Mouse (Mus musculus) kidney, embryonic 16.5 days (tissue): ENCODE results near the gene Igdcc3. TPM values are rescaled to one million over a fixed set of nuclear protein-coding genes. Genes with fewer than 3 reads are reported as not detected.
A peak's percentile ranks its signal among the peaks of the same experiment; 100 is the strongest.

Experiments
- ATAC-seq: fragments of 200-750 bp; cut with Nextera tagmentation; 2 replicates; pipeline ENCODE4 v1.8.0; 2017; ENCODE audit warnings: moderate TSS enrichment; ENCODE audit not compliant: low FRiP score, low TSS enrichment
- H3K27ac ChIP-seq: fragments of 300-500 bp; sonication (generic); 2 replicates; pipeline ENCODE4 v1.5.1; 2014; ENCODE audit warnings: low read length
- H3K27me3 ChIP-seq: fragments of 300-500 bp; sonication (generic); 2 replicates; pipeline ENCODE4 v1.6.1; 2014; ENCODE audit warnings: low read length, control low read depth, mixed read lengths; ENCODE audit not compliant: insufficient read depth
- H3K36me3 ChIP-seq: fragments of 300-500 bp; sonication (generic); 2 replicates; pipeline ENCODE4 v1.6.1; 2014; ENCODE audit warnings: low read length, control low read depth, mixed read lengths; ENCODE audit not compliant: insufficient read depth
- H3K4me1 ChIP-seq: fragments of 300-500 bp; sonication (generic); 2 replicates; pipeline ENCODE4 v1.6.1; 2014; ENCODE audit warnings: low read length, control low read depth, mixed read lengths; ENCODE audit not compliant: insufficient read depth
- H3K4me2 ChIP-seq: fragments of 300-500 bp; sonication (generic); replicated peaks from 2 replicates; pipeline ENCODE4 v1.6.1; 2014; ENCODE audit warnings: low read depth, low read length
- H3K4me3 ChIP-seq: fragments of 300-500 bp; sonication (generic); 2 replicates; pipeline ENCODE4 v1.5.1; 2014; ENCODE audit warnings: mild to moderate bottlenecking, low read length
- H3K9ac ChIP-seq: fragments of 300-500 bp; sonication (generic); replicated peaks from 2 replicates; pipeline ENCODE4 v1.6.1; 2014; ENCODE audit warnings: low read length
- H3K9me3 ChIP-seq: fragments of 300-500 bp; sonication (generic); 2 replicates; pipeline ENCODE4 v1.6.1; 2016; ENCODE audit warnings: low read length, control low read depth
- WGBS: fragments of 180-500 bp; shearing (Covaris S2); extraction: QIAGEN DNeasy Blood & Tissue Kit; methylation state at CpG from one replicate; pipeline ENCODE4 v1.1.7; 2014; 5-methylcytosine and 5-hydroxymethylcytosine counted together
- polyA plus RNA-seq: library from polyadenylated mRNA; unstranded; fragments of >200 nt; fragmentation: Nextera tagmentation; extraction: Ambion mirVana; gene quantifications from 2 replicates; pipeline ENCODE4 v1.2.1, GENCODE M21; 2015

Igdcc3 gene
- polyA plus RNA-seq, 1 experiment from 2014 or later, result 3.2 TPM

- no peak overlapping the region for H3K9ac ChIP-seq
- 0 out of 2 replicates have a peak, but pooled peaks cover 4% of the 10 kb centered on the region for H3K36me3 ChIP-seq
- no peak overlapping the region for H3K27ac ChIP-seq
- no peaks in the 10 kb centered on the region for H3K9me3 ChIP-seq
- H3K27me3 ChIP-seq, result peaks cover 18% of the 10 kb centered on the region
- H3K4me3 ChIP-seq, result no peak overlapping the region
- H3K4me2 ChIP-seq, result no peak overlapping the region
- peaks cover 11% of the 10 kb centered on the region; the same call in 1 of the 2 replicates for H3K4me1 ChIP-seq
- WGBS, result 83% methylated on average over 5 of the region's 5 CpGs
- no peak for ATAC-seq
Observed at GRCm38 (mm10) chr9:65131717-65132116, 9.3 kb upstream of the Igdcc3 start.

- no peak overlapping the region for H3K9ac ChIP-seq
- peak; percentile 37; the same call in 1 of the 2 replicates for ATAC-seq
- H3K4me2 ChIP-seq, result peak overlapping the region; percentile 12; the same call in 1 of the 2 replicates
- 0 out of 2 replicates have a peak, but pooled peaks cover 1% of the 10 kb centered on the region for H3K36me3 ChIP-seq
- peaks cover 5% of the 10 kb centered on the region; the same call in 1 of the 2 replicates for H3K4me1 ChIP-seq
- H3K4me3 ChIP-seq, result no peak overlapping the region
- WGBS, result 2% methylated on average over 10 of the region's 10 CpGs
- peaks cover 20% of the 10 kb centered on the region for H3K27me3 ChIP-seq
- H3K9me3 ChIP-seq, result no peaks in the 10 kb centered on the region
- H3K27ac ChIP-seq, result no peak overlapping the region
Observed at GRCm38 (mm10) chr9:65133739-65134138, 7.2 kb upstream of the Igdcc3 start.

GRCm38 (mm10) chr9:65135126-65135525, 5.9 kb upstream of the Igdcc3 start:
- Histone ChIP-seq H3K36me3 (no peaks in the 10 kb centered on the region), H3K4me3 (no peak overlapping the region), H3K27ac (no peak overlapping the region), H3K9ac (no peak overlapping the region), H3K4me2 (no peak overlapping the region), H3K9me3 (no peaks in the 10 kb centered on the region), H3K27me3 (peaks cover 28% of the 10 kb centered on the region), H3K4me1 (peaks cover 8% of the 10 kb centered on the region)
- WGBS, result 70% methylated on average over 4 of the region's 4 CpGs
- ATAC-seq, result no peak

- Histone ChIP-seq H3K27me3 (peaks cover 20% of the 10 kb centered on the region), H3K4me1 (peaks cover 17% of the 10 kb centered on the region), H3K4me3 (peak overlapping the region; percentile 76), H3K36me3 (no peaks in the 10 kb centered on the region), H3K9me3 (no peaks in the 10 kb centered on the region), H3K27ac (peak overlapping the region; percentile 77; the same call in 1 of the 2 replicates), H3K4me2 (peak overlapping the region; percentile 95), H3K9ac (peak overlapping the region; percentile 80)
- no peak for ATAC-seq
- WGBS, result 2% methylated on average over 8 of the region's 8 CpGs
Observed at GRCm38 (mm10) chr9:65140491-65140890, 498 bp upstream of the Igdcc3 start.

- Histone ChIP-seq H3K27me3 (peaks cover 16% of the 10 kb centered on the region; the same call in 1 of the 2 replicates), H3K9ac (peak overlapping the region; percentile 80), H3K9me3 (no peaks in the 10 kb centered on the region), H3K4me3 (peak overlapping the region; percentile 76), H3K4me2 (peak overlapping the region; percentile 95), H3K27ac (peak overlapping the region; percentile 77), H3K36me3 (no peaks in the 10 kb centered on the region), H3K4me1 (peaks cover 17% of the 10 kb centered on the region)
- under 1% methylated on average over 44 of the region's 73 CpGs for WGBS
- ATAC-seq, result peak; percentile 78
Observed at GRCm38 (mm10) chr9:65141306-65141975, 452 bp downstream of the Igdcc3 start.

- under 1% methylated on average over 17 of the region's 17 CpGs for WGBS
- ATAC-seq, result peak; percentile 67
Observed at GRCm38 (mm10) chr9:65141976-65142318, 958 bp downstream of the Igdcc3 start.

GRCm38 (mm10) chr9:65142399-65142798, 1.4 kb downstream of the Igdcc3 start:
- H3K27me3 ChIP-seq, result peaks cover 16% of the 10 kb centered on the region; the same call in 1 of the 2 replicates
- peak overlapping the region; percentile 95 for H3K4me2 ChIP-seq
- peak overlapping the region; percentile 80 for H3K9ac ChIP-seq
- 0 out of 2 replicates have a peak, but pooled peaks cover 2% of the 10 kb centered on the region for H3K36me3 ChIP-seq
- H3K9me3 ChIP-seq, result no peaks in the 10 kb centered on the region
- peak overlapping the region; percentile 76 for H3K4me3 ChIP-seq
- peak overlapping the region; percentile 77; the same call in 1 of the 2 replicates for H3K27ac ChIP-seq
- no peak for ATAC-seq
- peaks cover 17% of the 10 kb centered on the region for H3K4me1 ChIP-seq
- WGBS, result under 1% methylated on average over 8 of the region's 8 CpGs

More at GRCm38 (mm10) chr9:65141976-65142318, 958 bp downstream of the Igdcc3 start:
- peak overlapping the region; percentile 76 for H3K4me3 ChIP-seq
- H3K4me1 ChIP-seq, result peaks cover 17% of the 10 kb centered on the region
- peak overlapping the region; percentile 95 for H3K4me2 ChIP-seq
- H3K36me3 ChIP-seq, result 0 out of 2 replicates have a peak, but pooled peaks cover 2% of the 10 kb centered on the region
- H3K27me3 ChIP-seq, result peaks cover 16% of the 10 kb centered on the region; the same call in 1 of the 2 replicates
- no peaks in the 10 kb centered on the region for H3K9me3 ChIP-seq
- peak overlapping the region; percentile 77 for H3K27ac ChIP-seq
- H3K9ac ChIP-seq, result peak overlapping the region; percentile 80

GRCm38 (mm10) chr9:65146001-65146400, 5.0 kb downstream of the Igdcc3 start:
- ATAC-seq, result no peak
- no peak overlapping the region for H3K27ac ChIP-seq
- 0 out of 2 replicates have a peak, but pooled peaks cover 4% of the 10 kb centered on the region for H3K27me3 ChIP-seq
- no peak overlapping the region for H3K9ac ChIP-seq
- 0 out of 2 replicates have a peak, but pooled peaks cover 2% of the 10 kb centered on the region for H3K36me3 ChIP-seq
- H3K9me3 ChIP-seq, result no peaks in the 10 kb centered on the region
- no peak overlapping the region for H3K4me3 ChIP-seq
- 78% methylated on average over 5 of the region's 5 CpGs for WGBS
- no peak overlapping the region for H3K4me2 ChIP-seq
- peaks cover 9% of the 10 kb centered on the region for H3K4me1 ChIP-seq

- Histone ChIP-seq H3K27ac (no peak overlapping the region), H3K27me3 (0 out of 2 replicates have a peak, but pooled peaks cover under 1% of the 10 kb centered on the region), H3K4me1 (peaks cover 7% of the 10 kb centered on the region), H3K9ac (no peak overlapping the region), H3K9me3 (no peaks in the 10 kb centered on the region), H3K36me3 (0 out of 2 replicates have a peak, but pooled peaks cover 2% of the 10 kb centered on the region), H3K4me2 (no peak overlapping the region), H3K4me3 (no peak overlapping the region)
- WGBS, result 82% methylated on average over 7 of the region's 7 CpGs
- no peak for ATAC-seq
Observed at GRCm38 (mm10) chr9:65148507-65148906, 7.5 kb downstream of the Igdcc3 start.
